Mouse (Mus musculus): ENCODE measurements around the gene Armc9. TPM values are rescaled to one million over a fixed set of nuclear protein-coding genes. Genes with fewer than 3 reads are reported as not detected.

Armc9 gene
- total and polyA plus RNA-seq, 3 experiments: 7.2 to 12.0 TPM; not detected in 1

DNA sequence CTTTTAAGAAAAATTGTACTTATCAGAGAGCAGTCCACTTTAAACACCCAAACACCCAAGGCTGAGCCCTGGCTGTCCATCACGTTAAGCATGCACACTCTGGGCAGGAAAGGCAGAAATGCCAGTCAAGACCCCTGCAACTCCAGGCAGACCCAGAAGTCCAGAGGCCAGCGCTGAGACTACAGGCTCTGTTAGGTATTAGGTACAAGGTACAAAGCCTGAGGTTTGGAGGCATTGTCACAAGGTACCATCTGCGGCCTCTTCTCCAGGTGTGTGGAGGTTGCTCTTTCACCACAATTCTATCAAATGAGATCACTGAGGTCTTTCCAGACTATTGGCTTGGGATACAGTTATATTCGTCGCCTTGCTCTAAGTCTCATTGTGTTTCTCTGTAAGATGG, 139.3 kb downstream of the Armc9 start:
- Histone ChIP-seq H3K27me3 (ENCODE audit: control insufficient read depth in 1 of 2, insufficient read depth in 2 of 2, low read length in 2 of 2) (peaks cover 0 to 4% of the 10 kb centered on the region in 2 experiments; a peak in 1 of 4 replicates), H3K4me1 (ENCODE audit: control insufficient read depth in 1 of 2, insufficient read depth in 2 of 2, low read length in 2 of 2) (no peaks in the 10 kb centered on the region), H3K36me3 (ENCODE audit: control insufficient read depth in 1 of 2, insufficient read depth in 2 of 2, low read length in 2 of 2) (no peaks in the 10 kb centered on the region), H3K9ac (ENCODE audit: control insufficient read depth, low read depth, low read length, poor library complexity, severe bottlenecking) (no peak overlapping the region), H3K9me3 (replicated peaks; ENCODE audit: insufficient read depth, low read length) (no peaks in the 10 kb centered on the region), H3K79me2 (ENCODE audit: control insufficient read depth, insufficient read depth, low read length, poor library complexity) (no peaks in the 10 kb centered on the region), H3K27ac (ENCODE audit: control insufficient read depth, low read depth, low read length) (no peak overlapping the region), H3K4me3 (ENCODE audit: control insufficient read depth in 1 of 2, insufficient read depth in 1 of 2, low read depth in 2 of 2, low read length in 2 of 2) (no peak overlapping the region)
- no peak for TF ChIP-seq UBTF (IDR thresholded peaks at IDR 0.05; ENCODE audit: borderline replicate concordance, insufficient read depth, low read depth, low read length)
- no peak for TF ChIP-seq POLR2A (IDR thresholded peaks at IDR 0.05; ENCODE audit: control insufficient read depth in 1 of 2, insufficient read depth in 1 of 2, low read depth in 1 of 2, low read length in 2 of 2, poor library complexity in 1 of 2)
- TF ChIP-seq TBP (IDR thresholded peaks at IDR 0.05; ENCODE audit: low read depth, low read length): no peak
- TF ChIP-seq CHD1 (IDR thresholded peaks at IDR 0.05; ENCODE audit: low read depth, low read length): no peak
- no peak for TF ChIP-seq CTCF (IDR thresholded peaks at IDR 0.05 in 2 of 3, conservative IDR thresholded peaks at IDR 0.05 in 1 of 3; ENCODE audit: control insufficient read depth in 1 of 3, insufficient read depth in 1 of 3, low read depth in 2 of 3, low read length in 3 of 3, poor library complexity in 1 of 3, severe bottlenecking in 1 of 3)
- TF ChIP-seq ZKSCAN1 (IDR thresholded peaks at IDR 0.05; ENCODE audit: low read depth, low read length): no peak
- no peak for TF ChIP-seq ETS1 (IDR thresholded peaks at IDR 0.05; ENCODE audit: low read depth, low read length)
- TF ChIP-seq USF2 (IDR thresholded peaks at IDR 0.05; ENCODE audit: borderline replicate concordance in 1 of 2, insufficient read depth in 1 of 2, low read depth in 1 of 2, low read length in 2 of 2): no peak
- TF ChIP-seq ZNF384 (IDR thresholded peaks at IDR 0.05; ENCODE audit: low read depth, low read length): no peak
- TF ChIP-seq TCF12 (IDR thresholded peaks at IDR 0.05; ENCODE audit: low read depth, low read length): no peak
- no peak for DNase-seq (ENCODE audit: low read depth, low spot score)

DNA sequence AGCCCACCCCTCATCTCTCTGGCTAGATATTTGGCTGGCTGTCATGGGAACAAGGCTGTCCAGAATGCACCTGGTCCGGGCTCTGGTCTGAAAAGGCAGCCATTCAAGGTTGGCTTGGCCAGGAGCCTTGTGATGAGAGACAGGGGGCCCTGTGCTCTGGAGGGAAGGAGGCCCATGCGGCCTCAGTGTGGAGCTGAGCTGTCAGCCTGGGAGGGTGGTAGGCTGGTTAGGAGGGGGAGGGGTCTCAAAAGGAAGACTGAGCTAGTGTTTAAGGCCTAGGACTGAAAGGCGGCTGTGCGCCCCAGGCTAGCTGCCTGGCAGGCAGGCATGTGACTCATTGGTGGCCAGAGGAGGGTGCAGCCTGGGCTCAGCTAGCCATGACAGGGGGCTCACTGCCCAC, 139.9 kb downstream of the Armc9 start:
- Histone ChIP-seq H3K4me1 (ENCODE audit: control insufficient read depth in 1 of 2, insufficient read depth in 2 of 2, low read length in 2 of 2) (no peaks in the 10 kb centered on the region), H3K79me2 (ENCODE audit: control insufficient read depth, insufficient read depth, low read length, poor library complexity) (no peaks in the 10 kb centered on the region), H3K4me3 (ENCODE audit: control insufficient read depth in 1 of 2, insufficient read depth in 1 of 2, low read depth in 2 of 2, low read length in 2 of 2) (no peak overlapping the region), H3K9me3 (replicated peaks; ENCODE audit: insufficient read depth, low read length) (no peaks in the 10 kb centered on the region), H3K27ac (ENCODE audit: control insufficient read depth, low read depth, low read length) (no peak overlapping the region), H3K36me3 (ENCODE audit: control insufficient read depth in 1 of 2, insufficient read depth in 2 of 2, low read length in 2 of 2) (no peaks in the 10 kb centered on the region), H3K27me3 (ENCODE audit: control insufficient read depth in 1 of 2, insufficient read depth in 2 of 2, low read length in 2 of 2) (peaks cover 0 to 4% of the 10 kb centered on the region in 2 experiments; a peak in 1 of 4 replicates), H3K9ac (ENCODE audit: control insufficient read depth, low read depth, low read length, poor library complexity, severe bottlenecking) (no peak overlapping the region)
- TF ChIP-seq TCF12 (IDR thresholded peaks at IDR 0.05; ENCODE audit: low read depth, low read length): no peak
- no peak for TF ChIP-seq GABPA (IDR thresholded peaks at IDR 0.05; ENCODE audit: low read depth, low read length)
- no peak for TF ChIP-seq MEF2A (IDR thresholded peaks at IDR 0.05; ENCODE audit: extremely low read depth, insufficient replicate concordance, low read depth, low read length, poor library complexity, severe bottlenecking)
- TF ChIP-seq USF1 (IDR thresholded peaks at IDR 0.05; ENCODE audit: low read depth, low read length): no peak
- no peak for TF ChIP-seq KAT2A (conservative IDR thresholded peaks at IDR 0.05; ENCODE audit: low read depth, low read length)
- no peak for TF ChIP-seq E2F4 (IDR thresholded peaks at IDR 0.05; ENCODE audit: borderline replicate concordance, low read depth, low read length)
- no peak for TF ChIP-seq UBTF (IDR thresholded peaks at IDR 0.05; ENCODE audit: borderline replicate concordance, insufficient read depth, low read depth, low read length)
- no peak for TF ChIP-seq CHD1 (IDR thresholded peaks at IDR 0.05; ENCODE audit: low read depth, low read length)
- TF ChIP-seq GATA1 (IDR thresholded peaks at IDR 0.05; ENCODE audit: low read depth, low read length): no peak
- TF ChIP-seq MXI1 (IDR thresholded peaks at IDR 0.05; ENCODE audit: low read depth, low read length): no peak
- no peak for DNase-seq (ENCODE audit: low read depth, low spot score)
